Mouse (Mus musculus) urinary bladder, postnatal 36 days (tissue): ENCODE results near the gene Prl8a2.

Experiments used
- DNase-seq, 2 experiments: peaks; one replicate each; pipeline ENCODE4 v3.0.0; 2022; ENCODE audit warnings: low spot score in 2 of 2, mixed read lengths in 1 of 2

Prl8a2 gene

DNA sequence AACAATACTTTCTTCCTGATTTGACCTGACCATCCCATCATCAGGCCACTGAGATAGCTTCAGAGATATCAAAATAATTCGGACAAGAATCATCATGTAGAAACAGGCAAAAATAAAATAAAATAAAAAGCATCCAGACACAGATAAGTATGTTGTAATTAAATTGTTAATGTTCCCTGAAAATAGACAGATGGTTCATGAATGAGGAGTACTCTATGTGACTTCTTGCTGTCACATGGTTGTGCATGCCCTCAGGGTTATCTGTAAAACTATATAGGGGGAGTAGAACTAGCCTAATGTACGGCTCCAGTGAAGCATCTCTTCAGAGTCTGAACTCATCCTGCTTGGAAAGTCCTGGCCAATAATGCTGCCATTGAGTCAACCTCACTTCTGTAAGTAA is at the start of gene Prl8a2:
Gene Prl8a2, plus strand, starts transcription at position 301 of the 400 bp plus-strand sequence.
- DNase-seq, result no peak

- DNase-seq, result no peak
These were observed 32.9 kb upstream of the Prl8a2 start, which contains the start of gene Prl6a1 for GRCm38 (mm10) chr13:27312334-27313225. TSS of gene Prl6a1 (plus strand) at chr13:27312627.

- DNase-seq, result no peak
These were observed 10.5 kb upstream of the Prl8a2 start for GRCm38 (mm10) chr13:27334989-27335388.

- no peak for DNase-seq
These were observed 2.7 kb upstream of the Prl8a2 start for GRCm38 (mm10) chr13:27342733-27343275.

DNA sequence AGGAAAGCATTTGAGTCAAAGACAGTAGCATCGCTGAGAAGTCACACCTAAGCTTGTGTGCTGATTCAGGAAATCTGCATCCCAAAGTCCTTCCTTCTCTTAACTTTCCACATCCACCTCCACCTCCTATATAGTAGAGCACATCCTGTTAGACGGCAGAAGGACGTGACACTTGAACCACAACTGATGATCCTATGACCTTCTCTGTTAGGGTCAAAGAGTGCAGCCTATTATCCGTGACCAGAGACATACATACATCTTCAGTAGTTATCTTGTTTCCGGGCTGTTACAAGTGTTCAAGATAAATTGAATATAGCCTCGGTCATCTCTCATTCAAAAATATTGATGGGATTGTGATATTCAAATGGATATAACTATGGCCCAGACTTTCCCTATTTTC is 45.3 kb downstream of the Prl8a2 start, which contains the start of gene Prl2b1:
Gene Prl2b1, minus strand, starts transcription at position 101 of the 400 bp plus-strand sequence.
- DNase-seq, result no peak

- DNase-seq, result no peak
These were observed 53.7 kb downstream of the Prl8a2 start for GRCm38 (mm10) chr13:27399061-27399724.
